Mouse (Mus musculus) CD4-positive, CD25-positive, alpha-beta regulatory T cell, adult 2 months (primary cell): ENCODE measurements around the gene Ankrd33.
A peak's percentile ranks its signal among the peaks of the same experiment; 100 is the strongest.

ENCODE experiments used
- DNase-seq: peaks from one replicate; pipeline ENCODE4 v3.0.0-alpha.2; 2012; ENCODE audit warnings: low read depth, low spot score

Gene Ankrd33

DNA sequence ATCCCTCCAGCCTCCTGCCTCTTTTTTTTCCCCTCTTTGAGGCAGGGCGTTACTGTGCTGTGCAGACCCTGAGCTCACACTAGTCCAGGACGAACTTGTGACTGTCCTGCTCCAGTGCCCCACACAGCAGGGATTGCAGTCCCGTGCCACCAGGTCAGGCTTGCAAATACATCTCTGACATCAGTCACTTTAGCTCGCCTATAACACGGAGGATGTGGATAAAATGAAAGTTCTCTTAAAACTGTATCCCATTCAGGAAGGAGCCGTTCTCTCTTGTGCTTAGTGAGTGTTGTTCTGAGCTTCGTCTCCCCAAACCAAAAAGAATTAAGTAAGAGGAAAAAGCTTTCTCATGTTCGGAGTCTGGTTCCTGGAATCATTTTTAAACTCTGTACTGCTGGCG, 29.1 kb upstream of the Ankrd33 start:
- DNase-seq: no peak

DNA sequence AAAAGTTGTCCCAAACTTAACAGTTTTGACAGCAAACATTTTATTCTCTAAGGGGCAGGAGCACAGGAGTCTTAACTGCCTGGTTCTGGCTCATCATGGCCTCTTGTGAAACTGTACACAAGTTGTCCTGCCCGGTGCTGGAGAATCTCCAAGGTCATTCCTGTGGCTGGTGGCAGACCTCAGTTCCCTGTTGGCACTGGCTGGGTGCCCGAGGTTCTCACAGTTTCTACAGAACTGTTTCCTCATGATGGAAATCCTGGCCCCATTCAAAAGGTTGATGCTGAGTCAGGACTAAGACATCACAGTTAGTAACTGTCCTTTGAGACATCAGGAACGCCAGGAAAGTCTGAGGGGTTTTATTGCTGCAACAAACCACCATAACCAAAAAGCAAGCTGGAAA, 28.6 kb upstream of the Ankrd33 start:
- DNase-seq: no peak

DNA sequence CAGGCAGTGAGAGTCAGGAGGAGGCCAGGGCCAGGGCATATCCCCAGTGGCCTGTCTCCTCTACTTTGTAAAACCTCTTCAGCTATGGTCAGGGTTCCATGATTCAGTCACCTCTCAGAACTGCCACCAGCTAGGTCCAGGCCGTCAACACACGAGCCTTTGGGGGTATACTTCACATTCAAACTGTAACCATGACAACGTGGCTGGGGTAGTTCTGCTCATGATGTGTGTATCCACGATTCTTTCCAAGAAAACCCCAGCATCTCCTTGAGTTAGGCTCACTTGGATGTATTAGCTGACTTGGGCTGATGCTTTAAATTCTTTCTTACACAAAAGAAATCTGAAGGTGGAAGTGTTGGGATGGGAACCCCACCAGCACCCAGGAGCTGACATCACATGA, 27.3 kb upstream of the Ankrd33 start:
- no peak for DNase-seq

DNA sequence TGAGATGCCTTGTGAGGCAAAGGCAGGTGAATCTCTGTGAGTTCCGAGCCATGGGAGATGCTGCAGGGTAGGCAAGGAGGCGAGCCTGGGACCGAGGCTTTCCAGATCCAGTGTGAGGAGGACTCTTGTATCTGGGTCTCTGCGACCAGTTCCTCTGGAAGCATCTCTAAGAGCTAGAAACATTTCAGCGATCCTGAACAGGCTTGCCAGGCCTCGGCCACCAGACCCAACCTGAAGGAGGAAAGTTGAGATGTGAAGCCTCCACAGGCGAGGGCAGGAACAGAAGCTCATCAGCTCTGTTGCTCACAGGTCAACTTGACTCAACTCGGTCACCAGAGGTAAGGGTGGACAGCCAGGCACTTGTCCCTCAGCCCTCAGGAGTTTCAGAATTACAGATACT, 24.0 kb upstream of the Ankrd33 start:
- no peak for DNase-seq

DNA sequence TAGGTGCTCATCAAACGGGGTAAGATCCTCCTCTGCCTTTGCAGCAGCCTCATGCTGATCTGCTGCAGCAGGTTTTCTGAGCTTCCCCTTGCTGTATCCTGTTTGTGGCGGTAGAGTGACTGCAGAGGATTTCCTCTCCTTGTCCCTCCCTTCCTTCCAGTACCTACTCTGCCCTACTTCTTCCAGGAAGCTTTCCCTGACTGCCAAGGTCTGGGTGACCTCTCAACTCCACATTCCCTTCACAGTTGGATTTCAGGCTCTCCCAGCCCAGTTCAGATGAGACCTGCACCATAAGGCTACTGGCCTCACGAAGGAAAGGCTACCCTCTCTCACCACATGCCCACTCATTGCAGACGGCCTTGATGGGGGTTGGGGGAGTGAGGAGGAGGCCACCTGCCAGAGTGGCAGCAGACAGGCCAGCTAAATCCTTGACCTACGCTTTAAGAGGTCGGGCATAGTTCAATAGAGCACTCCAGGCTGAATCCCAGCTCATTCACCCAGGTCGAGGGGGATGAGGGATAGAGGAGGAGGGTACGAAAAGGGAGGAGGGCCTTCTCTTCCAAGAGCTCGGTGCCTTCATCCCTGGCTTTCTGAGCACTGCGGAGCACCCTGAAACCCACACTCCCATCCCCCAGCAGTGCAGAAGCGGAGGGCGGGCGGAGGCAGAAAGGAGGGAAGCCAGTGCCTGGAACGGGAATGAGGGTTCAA, 23.3 kb upstream of the Ankrd33 start:
- DNase-seq: no peak

DNA sequence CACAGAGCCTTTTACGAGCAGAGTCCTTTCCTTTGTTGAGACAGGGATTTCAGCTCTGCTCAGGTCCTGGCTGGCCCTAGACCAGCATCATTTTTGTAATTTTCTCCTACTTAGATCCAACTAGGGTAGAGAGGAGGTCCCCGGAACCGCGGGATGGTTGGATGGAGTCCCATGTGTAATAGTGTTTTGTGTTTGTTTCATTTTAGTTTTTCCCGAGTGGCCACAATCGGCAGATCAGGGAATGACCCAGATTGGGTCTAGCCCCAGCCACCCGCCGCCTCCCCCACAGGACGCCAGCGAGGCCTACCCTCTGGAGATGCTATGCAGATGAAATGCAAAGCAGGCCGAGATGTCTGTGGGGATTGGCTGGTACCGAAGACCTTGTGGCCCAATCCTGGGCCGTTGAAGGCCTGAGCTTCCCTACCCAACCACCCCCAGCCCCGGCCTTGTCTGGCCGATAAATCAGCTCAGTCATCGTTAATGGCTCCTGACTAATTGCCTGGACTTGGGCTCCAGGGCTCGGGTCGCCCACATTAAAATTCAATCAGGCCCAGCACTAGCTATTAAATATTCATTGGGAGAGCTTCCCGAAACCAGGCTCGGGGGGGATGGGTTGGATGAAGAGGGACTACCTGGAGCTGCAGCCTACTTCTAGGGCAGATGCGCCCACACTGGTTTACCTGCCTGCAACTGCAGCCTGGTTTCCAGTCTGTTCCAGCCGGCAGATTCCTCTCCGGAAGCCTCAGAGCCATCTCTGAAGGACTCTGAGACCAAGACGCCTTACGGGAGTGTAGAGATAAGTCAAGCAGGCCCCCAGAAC, 22.5 kb upstream of the Ankrd33 start:
- DNase-seq: no peak

DNA sequence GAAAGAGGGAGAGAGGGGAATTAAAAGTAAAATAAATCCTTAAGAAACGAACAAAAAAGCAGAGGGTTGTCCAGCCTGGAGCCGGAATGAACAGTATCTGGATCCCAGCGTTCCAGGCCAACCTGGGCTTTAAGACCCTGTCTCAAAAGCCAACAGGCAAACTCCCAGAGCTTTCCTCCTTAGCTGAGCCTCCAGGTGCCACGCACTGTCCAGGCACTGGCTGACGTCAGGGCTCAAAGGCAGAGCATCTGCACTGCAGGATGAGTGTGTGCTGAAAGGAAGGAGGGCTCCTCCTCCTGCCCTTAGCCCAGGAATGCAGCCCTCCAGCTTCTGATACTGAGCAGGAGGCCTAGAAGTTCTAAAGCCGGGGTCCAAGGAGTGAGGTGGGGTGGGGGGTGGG, 21.6 kb upstream of the Ankrd33 start:
- no peak for DNase-seq

DNA sequence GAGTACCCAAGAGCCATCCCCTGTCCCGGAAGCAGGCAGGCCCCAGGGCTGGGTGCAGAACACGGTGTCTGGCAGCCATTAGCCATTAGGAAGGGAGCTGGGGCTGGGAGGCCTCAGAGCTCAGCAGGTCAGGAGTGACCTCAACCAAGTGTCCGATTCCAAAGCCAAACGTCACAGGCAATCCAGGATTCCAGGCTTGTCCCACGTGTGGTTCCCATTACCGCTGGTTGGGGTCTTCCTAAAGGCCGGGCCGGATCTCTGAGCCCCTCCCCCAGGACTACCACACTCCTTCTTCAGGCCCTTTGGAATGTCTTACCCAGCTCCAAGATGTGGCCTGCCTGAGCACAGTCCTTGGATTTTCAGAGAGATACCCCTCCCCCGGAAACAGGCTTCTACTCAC, 20.6 kb upstream of the Ankrd33 start:
- no peak for DNase-seq

DNA sequence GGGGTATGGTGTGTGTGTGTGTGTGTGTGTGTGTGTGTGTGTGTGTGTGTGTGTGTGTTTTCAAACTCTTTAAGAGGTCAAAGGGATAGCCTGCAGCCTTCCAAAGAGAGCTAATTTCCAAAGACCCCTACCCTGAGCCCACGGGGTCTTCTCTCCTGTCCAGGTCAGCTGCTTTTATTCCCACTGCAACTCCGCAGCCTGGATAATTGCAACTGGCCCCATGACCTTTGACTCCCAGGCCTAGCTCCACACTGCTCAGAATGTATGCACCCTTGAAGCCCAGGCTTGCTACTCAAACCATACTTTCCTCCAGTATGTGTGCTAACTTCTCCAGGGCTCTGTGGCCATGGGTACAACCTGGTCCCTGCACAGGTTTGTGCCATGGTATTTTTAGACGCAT, 20.2 kb upstream of the Ankrd33 start:
- no peak for DNase-seq

DNA sequence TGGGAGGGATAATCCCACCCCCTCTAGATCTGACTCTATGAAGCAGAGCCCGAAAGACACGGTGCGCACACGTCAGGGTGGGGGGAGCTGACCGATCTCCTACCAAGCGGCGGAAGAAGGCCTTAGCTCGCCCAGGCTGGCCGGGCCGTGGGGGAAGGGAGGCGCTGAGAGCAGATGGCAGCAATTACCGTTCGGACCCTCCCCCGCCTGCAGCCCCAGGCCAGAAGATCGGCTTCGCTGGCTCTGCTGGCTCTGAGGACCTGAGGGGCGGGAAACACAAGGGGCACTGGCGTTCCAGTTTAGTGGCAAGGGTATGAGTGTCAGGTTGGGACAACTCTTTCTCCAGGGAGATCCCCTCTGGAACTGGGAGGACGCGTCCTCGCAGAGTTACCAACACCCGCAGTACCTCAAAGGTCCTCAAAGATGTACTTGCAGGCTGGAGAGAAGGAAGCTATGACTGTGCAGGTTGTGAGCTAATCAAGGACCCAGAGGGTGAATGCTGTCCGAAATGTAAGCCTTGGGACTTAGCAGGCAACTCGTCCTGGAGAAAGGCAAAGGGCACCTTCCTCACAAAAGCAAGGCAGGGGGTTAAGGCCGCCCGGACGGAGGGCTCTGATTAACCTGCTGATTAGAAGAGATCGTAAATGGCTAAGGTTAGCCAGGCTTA, 17.4 kb upstream of the Ankrd33 start:
- DNase-seq: no peak

DNA sequence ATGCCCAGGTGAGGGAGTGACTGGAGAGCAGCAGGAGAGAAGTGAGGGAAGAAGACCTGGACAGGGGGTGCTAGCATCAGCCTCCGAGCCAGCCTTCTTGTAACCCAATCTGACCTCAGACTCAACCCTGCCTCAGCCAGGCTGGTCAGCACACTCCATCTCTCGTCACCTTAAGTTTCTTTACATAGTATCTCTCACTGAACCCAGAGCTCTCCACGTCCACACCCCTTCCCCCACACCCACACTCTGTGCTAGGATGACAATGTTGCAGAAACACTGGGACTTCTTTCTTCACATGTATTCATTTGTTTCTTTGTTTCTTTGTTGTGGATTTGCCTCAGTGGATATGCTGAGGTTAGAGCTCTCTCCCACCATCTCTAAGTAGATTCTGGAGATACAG, 14.6 kb upstream of the Ankrd33 start:
- DNase-seq: no peak

DNA sequence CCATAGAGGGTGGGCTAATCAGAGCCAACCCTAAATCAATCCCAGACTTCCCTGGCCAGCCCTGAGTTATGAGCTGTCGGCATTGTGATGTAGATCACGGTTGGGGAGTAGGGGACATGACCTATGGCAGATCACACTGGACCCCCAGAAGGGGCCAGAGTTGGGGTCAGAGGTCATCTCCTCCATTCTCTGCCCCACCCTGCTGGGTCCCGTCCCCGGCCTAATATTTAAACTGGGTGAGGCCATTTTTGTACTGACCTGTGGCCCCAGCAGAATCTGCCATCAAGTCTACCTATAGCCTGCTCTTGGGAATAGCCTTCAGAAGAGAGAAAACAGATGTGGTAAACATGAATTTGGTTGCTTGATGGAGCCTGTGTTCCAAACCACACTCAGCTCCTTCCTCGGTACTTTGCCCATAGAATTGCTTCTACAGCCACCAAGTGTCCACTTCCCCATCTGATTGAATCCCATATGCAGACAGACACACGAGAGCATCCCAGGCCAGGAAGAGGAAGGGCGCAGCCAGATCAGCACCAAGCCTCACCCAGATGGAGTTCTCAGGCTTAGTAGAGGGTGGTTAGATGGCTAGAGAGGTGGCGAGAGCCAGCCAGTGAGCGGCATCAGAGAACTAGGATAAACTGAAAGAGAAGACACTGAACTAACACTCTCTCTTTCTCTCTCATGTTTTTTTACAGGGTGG, 11.8 kb upstream of the Ankrd33 start:
- DNase-seq: no peak

DNA sequence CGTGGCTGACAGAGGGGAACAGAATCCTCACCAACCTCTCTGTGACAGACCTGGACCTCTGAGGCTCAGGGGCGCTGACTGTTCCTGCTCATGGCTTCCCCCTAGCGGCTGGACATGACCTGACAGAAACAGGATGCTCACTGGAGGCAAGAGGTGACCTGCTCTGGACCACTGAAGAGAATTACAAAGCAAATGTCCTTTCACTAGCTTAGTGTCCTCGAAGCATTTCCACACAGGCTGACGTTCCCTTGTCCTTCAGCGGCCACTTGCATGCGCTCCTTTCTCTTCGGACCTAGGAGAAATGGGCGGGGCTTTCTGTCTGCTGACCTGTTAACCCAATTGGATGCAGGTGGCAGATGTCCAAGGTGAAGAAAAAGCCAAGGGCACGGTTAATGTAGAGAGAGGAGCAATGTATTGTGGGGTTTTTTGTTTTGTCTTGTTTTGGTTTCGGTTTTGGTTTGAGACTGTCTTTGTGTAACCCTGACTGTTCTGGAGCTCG, 10.0 kb upstream of the Ankrd33 start:
- peak; percentile 85 for DNase-seq

DNA sequence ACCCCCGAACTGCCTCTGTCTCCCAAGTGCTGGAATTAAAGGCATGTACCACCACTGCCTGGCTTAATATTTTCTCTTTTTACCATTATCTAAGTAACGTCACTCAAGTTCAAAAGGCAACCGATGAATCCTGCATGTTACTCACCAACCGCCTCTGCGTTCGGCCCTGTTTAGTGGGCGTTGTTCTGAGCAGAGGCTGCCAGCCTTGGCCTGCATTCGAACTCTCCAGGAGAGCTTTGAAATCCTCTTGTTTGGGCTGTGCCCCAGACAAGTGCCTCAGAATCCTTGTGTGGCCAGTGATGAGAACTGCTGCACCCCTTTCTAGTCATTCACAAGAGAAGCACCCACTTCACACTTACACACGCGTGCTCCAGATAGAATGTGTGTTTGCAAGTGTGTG, 9.5 kb upstream of the Ankrd33 start:
- DNase-seq: peak; percentile 33

DNA sequence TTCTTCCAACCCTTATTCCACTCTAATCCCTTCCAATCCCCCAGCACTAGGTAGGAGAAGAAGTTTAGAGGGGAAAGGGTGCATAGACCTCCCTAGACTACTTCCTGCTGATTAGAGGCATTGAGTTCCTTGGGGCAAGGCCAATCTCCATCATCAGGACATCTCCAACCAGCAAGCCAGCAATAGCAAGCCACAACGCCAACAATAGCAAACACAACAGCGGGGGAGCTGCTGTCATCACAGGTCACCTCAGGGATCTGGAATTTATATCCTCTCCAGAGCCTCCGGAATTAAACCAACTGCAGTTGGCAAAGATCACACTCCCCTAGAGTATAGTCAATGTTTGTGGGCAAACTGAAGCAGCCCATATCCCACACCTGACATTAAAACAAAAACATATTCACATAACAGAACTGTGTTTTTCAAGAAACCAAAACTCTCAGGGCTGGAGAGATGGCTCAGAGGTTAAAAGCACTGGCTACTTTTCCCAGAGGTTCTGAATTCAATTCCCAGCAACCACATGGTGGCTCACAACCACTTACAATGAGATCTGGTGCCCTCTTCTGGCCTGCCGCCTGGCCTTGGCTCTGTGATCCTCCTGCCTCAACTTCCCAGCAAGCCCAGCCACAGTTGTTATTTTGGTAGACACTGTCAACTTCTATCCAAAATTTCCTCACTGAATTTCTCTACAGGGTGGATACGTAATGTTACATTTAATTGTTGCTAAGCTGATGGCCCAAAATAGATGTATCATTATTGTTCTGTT, 7.5 kb upstream of the Ankrd33 start:
- peak; percentile 25 for DNase-seq

DNA sequence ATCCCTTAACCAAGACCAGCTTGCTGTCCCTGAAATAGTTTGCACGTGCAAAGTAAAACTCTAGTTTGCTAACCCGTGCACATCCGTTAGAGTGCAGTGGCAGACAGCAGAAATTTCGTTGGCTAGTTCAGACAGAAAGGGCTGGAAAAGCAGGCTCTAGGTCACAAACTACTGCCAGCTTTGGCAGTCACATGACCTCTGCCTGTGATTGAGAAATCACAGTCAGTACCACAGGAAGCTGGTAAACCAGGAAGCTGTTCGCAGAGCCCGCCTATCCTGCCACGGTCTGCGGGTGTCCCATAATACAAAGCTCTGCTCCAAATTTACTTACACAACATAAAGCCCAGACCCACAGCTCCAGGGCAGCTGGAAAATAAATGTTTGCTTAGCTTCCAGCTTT, 2.4 kb upstream of the Ankrd33 start:
- DNase-seq: peak; percentile 44

DNA sequence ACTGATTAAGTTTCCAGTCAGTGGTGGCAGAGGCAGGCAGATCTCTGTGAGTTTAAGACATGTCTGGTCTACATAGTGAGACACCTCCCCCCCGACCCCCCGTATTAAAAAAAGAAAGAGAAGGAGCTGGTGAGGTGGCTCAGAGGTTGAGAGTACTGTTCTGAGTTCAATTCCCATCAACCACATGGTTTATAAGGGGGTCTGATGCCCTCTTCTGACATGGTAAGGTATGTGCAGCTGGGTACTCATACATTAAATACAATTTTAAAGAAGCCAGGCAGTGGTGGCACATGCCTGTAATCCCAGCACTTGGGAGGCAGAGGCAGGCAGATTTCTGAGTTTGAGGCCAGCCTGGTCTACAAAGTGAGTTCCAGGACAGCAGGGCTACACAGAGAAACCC, 1.8 kb upstream of the Ankrd33 start:
- DNase-seq: peak; percentile 29

DNA sequence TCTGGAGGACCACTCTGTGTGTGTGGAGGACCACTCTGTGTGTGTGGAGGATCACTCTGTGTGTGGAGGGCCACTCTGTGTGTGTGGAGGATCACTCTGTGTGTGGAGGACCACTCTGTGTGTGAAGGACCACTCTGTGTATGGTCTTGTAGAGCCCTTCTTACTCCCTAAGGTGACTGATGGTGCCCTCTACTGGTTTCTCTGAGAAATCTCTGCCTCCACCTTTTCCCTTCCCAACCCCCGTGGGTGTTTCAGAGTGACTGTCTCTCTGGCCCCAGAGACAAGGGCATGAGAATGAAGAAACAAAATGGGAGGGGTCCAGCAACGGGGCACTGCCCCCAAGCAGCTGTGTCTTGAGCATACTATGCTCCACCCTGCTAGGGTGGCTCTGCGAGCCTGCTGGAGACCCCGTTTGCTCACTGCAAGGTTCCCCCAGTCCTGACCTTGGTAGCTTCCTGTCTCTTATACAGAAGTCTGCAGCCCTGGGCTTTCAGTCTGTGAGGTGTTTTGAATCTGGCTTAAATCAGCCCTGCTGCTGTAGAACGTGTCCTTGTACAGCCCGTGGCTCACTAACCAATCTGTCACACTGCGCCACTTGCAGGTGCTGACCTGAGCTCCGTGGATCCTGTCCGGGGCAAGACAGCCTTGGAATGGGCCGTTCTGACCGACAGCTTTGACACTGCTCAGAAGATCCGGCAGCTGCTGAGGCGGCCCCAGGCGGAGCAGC, 3.0 kb downstream of the Ankrd33 start:
- peak; percentile 37 for DNase-seq

DNA sequence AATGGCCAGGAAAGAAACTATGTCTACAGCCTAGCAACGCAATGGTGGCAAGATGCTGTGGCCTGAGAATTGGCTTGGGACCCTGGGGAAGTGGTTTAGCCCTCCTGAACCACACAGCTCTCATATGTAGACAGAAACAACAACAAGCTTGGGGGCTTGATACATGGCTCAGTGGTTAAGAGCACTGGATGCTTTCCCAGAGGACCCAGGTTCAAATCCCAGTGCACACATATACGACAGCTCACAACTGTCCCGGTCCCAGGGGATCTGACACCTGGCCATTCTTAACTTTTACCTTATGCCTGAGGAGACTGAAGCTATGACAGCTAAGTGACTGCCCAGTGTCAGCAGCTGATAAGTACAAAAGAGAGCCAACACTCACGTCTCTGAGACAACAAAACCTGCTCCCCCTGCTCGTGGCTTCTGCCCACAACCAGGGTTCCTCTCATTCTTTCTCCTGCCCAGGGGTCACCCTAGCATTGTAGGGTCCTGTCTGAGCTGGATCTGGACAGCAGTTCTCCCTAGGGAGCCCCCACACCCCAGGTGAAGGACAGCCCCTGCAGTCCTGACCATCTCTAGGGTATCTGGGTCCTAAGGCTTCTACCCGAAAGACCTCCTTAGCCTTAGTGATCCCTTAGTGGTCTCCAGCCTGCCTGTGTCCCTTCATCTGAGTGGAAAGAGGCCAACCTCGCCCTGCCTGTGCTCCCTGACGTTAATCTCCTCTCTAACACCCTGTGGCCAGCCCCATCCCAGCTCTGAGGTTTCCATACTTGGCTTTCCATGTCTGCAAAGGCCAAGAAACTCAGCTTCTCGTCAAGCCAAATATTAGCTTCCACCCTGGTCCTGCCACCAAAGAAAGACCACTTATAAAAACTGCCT, 6.1 kb downstream of the Ankrd33 start:
- no peak for DNase-seq

DNA sequence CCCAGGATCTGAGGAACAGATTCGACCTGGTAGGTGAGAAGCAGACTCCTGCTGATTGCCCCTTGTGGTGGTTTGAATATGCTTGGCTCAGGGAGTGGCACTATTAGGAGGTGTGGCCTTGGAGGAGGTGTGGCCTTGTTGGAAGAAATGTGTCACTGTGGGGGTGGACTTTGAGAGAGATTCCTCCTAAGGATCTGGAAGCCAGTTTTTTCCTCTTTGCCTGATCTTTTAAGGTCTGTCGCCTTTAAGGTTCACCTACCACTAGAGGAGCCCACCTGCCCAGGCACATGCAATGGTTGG, 6.7 kb downstream of the Ankrd33 start:
- no peak for DNase-seq
